Mouse (Mus musculus) midbrain, embryonic 12.5 days (tissue): ENCODE measurements around the gene Birc7. TPM values are rescaled to one million over a fixed set of nuclear protein-coding genes. Genes with fewer than 3 reads are reported as not detected.
A peak's percentile ranks its signal among the peaks of the same experiment; 100 is the strongest.

Experiments used
- ATAC-seq: fragments of 200-750 bp; cut with Nextera tagmentation; 2 replicates; pipeline ENCODE4 v1.8.0; 2017; ENCODE audit warnings: low read depth, moderate TSS enrichment, moderate library complexity; ENCODE audit not compliant: low FRiP score
- H3K27ac ChIP-seq: fragments of 300-500 bp; sonication (generic); replicated peaks from 2 replicates; pipeline ENCODE4 v1.5.1; 2016; ENCODE audit warnings: mild to moderate bottlenecking
- H3K27me3 ChIP-seq: fragments of 300-500 bp; sonication (generic); 2 replicates; pipeline ENCODE4 v1.6.1; 2016; ENCODE audit warnings: mild to moderate bottlenecking
- H3K36me3 ChIP-seq: fragments of 300-500 bp; sonication (generic); 2 replicates; pipeline ENCODE4 v1.6.1; 2016
- H3K4me1 ChIP-seq: fragments of 300-500 bp; sonication (generic); 2 replicates; pipeline ENCODE4 v1.6.1; 2016
- H3K4me2 ChIP-seq: fragments of 300-500 bp; sonication (generic); replicated peaks from 2 replicates; pipeline ENCODE4 v1.6.1; 2016; ENCODE audit warnings: mild to moderate bottlenecking, moderate library complexity
- H3K4me3 ChIP-seq: fragments of 300-500 bp; sonication (generic); 2 replicates; pipeline ENCODE4 v1.5.1; 2016; ENCODE audit warnings: mild to moderate bottlenecking
- H3K9ac ChIP-seq: fragments of 300-500 bp; sonication (generic); replicated peaks from 2 replicates; pipeline ENCODE4 v1.6.1; 2016; ENCODE audit warnings: mild to moderate bottlenecking, moderate library complexity
- H3K9me3 ChIP-seq: fragments of 300-500 bp; sonication (generic); 2 replicates; pipeline ENCODE4 v1.6.1; 2016; ENCODE audit warnings: mild to moderate bottlenecking
- WGBS: fragments of 180-500 bp; shearing (Covaris S2); methylation state at CpG from one replicate; pipeline ENCODE4 v1.1.7; 2016; 5-methylcytosine and 5-hydroxymethylcytosine counted together
- polyA plus RNA-seq: library from polyadenylated mRNA; unstranded; fragments of >200 nt; fragmentation: Nextera tagmentation; extraction: Ambion mirVana; gene quantifications from 2 replicates; pipeline ENCODE4 v1.2.1, GENCODE M21; 2016

Birc7 gene
- polyA plus RNA-seq, 1 experiment from 2014 or later = 0.36 TPM

- ATAC-seq = no peak
- Histone ChIP-seq H3K27me3 (no peaks in the 10 kb centered on the region), H3K9me3 (no peaks in the 10 kb centered on the region), H3K36me3 (peaks cover 70% of the 10 kb centered on the region), H3K9ac (no peak overlapping the region), H3K4me3 (no peak overlapping the region), H3K27ac (no peak overlapping the region), H3K4me1 (peaks cover 10% of the 10 kb centered on the region), H3K4me2 (no peak overlapping the region)
- 95% methylated on average over 12 of the region's 12 CpGs for WGBS
Observed at GRCm38 (mm10) chr2:180910928-180911327, 17.9 kb upstream of the Birc7 start.

GRCm38 (mm10) chr2:180915886-180916433, 12.9 kb upstream of the Birc7 start:
- no peaks in the 10 kb centered on the region for H3K27me3 ChIP-seq
- 0 out of 2 replicates have a peak overlapping the region, but pooled peaks have one; percentile 1 for H3K9ac ChIP-seq
- 93% methylated on average over 3 of the region's 3 CpGs for WGBS
- H3K4me2 ChIP-seq = no peak overlapping the region
- peaks cover 18% of the 10 kb centered on the region for H3K4me1 ChIP-seq
- H3K4me3 ChIP-seq = no peak overlapping the region
- H3K36me3 ChIP-seq = peaks cover 69% of the 10 kb centered on the region
- ATAC-seq = no peak
- no peaks in the 10 kb centered on the region for H3K9me3 ChIP-seq
- H3K27ac ChIP-seq = no peak overlapping the region

- H3K9me3 ChIP-seq = no peaks in the 10 kb centered on the region
- peaks cover 29% of the 10 kb centered on the region for H3K36me3 ChIP-seq
- H3K27ac ChIP-seq = peak overlapping the region; percentile 52
- H3K4me2 ChIP-seq = peak overlapping the region; percentile 83
- H3K4me3 ChIP-seq = peak overlapping the region; percentile 99
- peak; percentile 76 for ATAC-seq
- WGBS = 1% methylated on average over 47 of the region's 61 CpGs
- H3K9ac ChIP-seq = peak overlapping the region; percentile 98
- 0 out of 2 replicates have a peak, but pooled peaks cover 4% of the 10 kb centered on the region for H3K27me3 ChIP-seq
- peaks cover 18% of the 10 kb centered on the region for H3K4me1 ChIP-seq
Observed at GRCm38 (mm10) chr2:180919913-180920809, 8.7 kb upstream of the Birc7 start.

- Histone ChIP-seq H3K9me3 (no peaks in the 10 kb centered on the region), H3K9ac (peak within 1 kb of the TSS; percentile 98), H3K36me3 (peaks cover 24% of the 10 kb centered on the region), H3K4me1 (peaks cover 18% of the 10 kb centered on the region), H3K4me3 (peak within 1 kb of the TSS; percentile 99), H3K27me3 (0 out of 2 replicates have a peak, but pooled peaks cover 4% of the 10 kb centered on the region), H3K27ac (peak within 1 kb of the TSS; percentile 52), H3K4me2 (peak within 1 kb of the TSS; percentile 83)
- ATAC-seq = peak; percentile 93
- under 1% methylated on average over 39 of the region's 56 CpGs for WGBS
Observed at GRCm38 (mm10) chr2:180920810-180921400, 7.9 kb upstream of the Birc7 start, which contains the start of gene Ythdf1. Gene Ythdf1, minus strand, starts transcription at chr2:180920949.

- Histone ChIP-seq H3K9me3 (no peaks in the 10 kb centered on the region), H3K27me3 (0 out of 2 replicates have a peak, but pooled peaks cover 4% of the 10 kb centered on the region), H3K27ac (no peak overlapping the region), H3K4me2 (no peak overlapping the region), H3K4me3 (no peak overlapping the region), H3K9ac (no peak overlapping the region), H3K4me1 (peaks cover 18% of the 10 kb centered on the region), H3K36me3 (peaks cover 9% of the 10 kb centered on the region)
- 89% methylated on average over 6 of the region's 6 CpGs for whole genome bisulfite sequencing
- no peak for ATAC-seq
Observed at GRCm38 (mm10) chr2:180922739-180923138, 6.1 kb upstream of the Birc7 start.

GRCm38 (mm10) chr2:180925176-180925575, 3.6 kb upstream of the Birc7 start:
- H3K4me1 ChIP-seq = peaks cover 6% of the 10 kb centered on the region; the same call in 1 of the 2 replicates
- no peak overlapping the region for H3K27ac ChIP-seq
- no peak for ATAC-seq
- H3K4me3 ChIP-seq = no peak overlapping the region
- H3K36me3 ChIP-seq = no peaks in the 10 kb centered on the region
- H3K27me3 ChIP-seq = 0 out of 2 replicates have a peak, but pooled peaks cover 4% of the 10 kb centered on the region
- H3K9me3 ChIP-seq = no peaks in the 10 kb centered on the region
- no peak overlapping the region for H3K4me2 ChIP-seq
- WGBS = 3% methylated on average over 4 of the region's 4 CpGs
- H3K9ac ChIP-seq = no peak overlapping the region

- H3K4me2 ChIP-seq = no peak overlapping the region
- no peaks in the 10 kb centered on the region for H3K9me3 ChIP-seq
- no peaks in the 10 kb centered on the region for H3K27me3 ChIP-seq
- H3K27ac ChIP-seq = peak overlapping the region; percentile 30; the same call in 1 of the 2 replicates
- no peak overlapping the region for H3K9ac ChIP-seq
- 0 out of 2 replicates have a peak, but pooled peaks have one; percentile 38 for ATAC-seq
- peaks cover 20% of the 10 kb centered on the region; the same call in 1 of the 2 replicates for H3K36me3 ChIP-seq
- peaks cover 10% of the 10 kb centered on the region; the same call in 1 of the 2 replicates for H3K4me1 ChIP-seq
- no peak overlapping the region for H3K4me3 ChIP-seq
- 73% methylated on average over 1 of the region's 1 CpGs for WGBS
Observed at GRCm38 (mm10) chr2:180932418-180932817, 3.6 kb downstream of the Birc7 start.

GRCm38 (mm10) chr2:180940187-180940586, 11.4 kb downstream of the Birc7 start:
- no peak for ATAC-seq
- Histone ChIP-seq H3K36me3 (peaks cover 32% of the 10 kb centered on the region), H3K9me3 (no peaks in the 10 kb centered on the region), H3K27me3 (no peaks in the 10 kb centered on the region), H3K9ac (no peak overlapping the region), H3K4me3 (no peak overlapping the region), H3K4me1 (no peaks in the 10 kb centered on the region), H3K4me2 (no peak overlapping the region), H3K27ac (no peak overlapping the region)

GRCm38 (mm10) chr2:180941869-180942268, 13.0 kb downstream of the Birc7 start:
- Histone ChIP-seq H3K27me3 (no peaks in the 10 kb centered on the region), H3K36me3 (peaks cover 24% of the 10 kb centered on the region), H3K27ac (no peak overlapping the region), H3K9me3 (no peaks in the 10 kb centered on the region), H3K9ac (no peak overlapping the region), H3K4me1 (no peaks in the 10 kb centered on the region), H3K4me2 (no peak overlapping the region), H3K4me3 (no peak overlapping the region)
- ATAC-seq = no peak

GRCm38 (mm10) chr2:180949947-180950346, 21.1 kb downstream of the Birc7 start:
- Histone ChIP-seq H3K4me1 (peaks cover 48% of the 10 kb centered on the region), H3K27ac (no peak overlapping the region)
- no peak for ATAC-seq

GRCm38 (mm10) chr2:180952731-180953171, 23.9 kb downstream of the Birc7 start:
- ATAC-seq = peak; percentile 64
- peak overlapping the region; percentile 80 for H3K4me2 ChIP-seq
- no peaks in the 10 kb centered on the region for H3K9me3 ChIP-seq
- H3K4me3 ChIP-seq = peak overlapping the region; percentile 56
- H3K27ac ChIP-seq = peak overlapping the region; percentile 95
- no peaks in the 10 kb centered on the region for H3K36me3 ChIP-seq
- 3% methylated on average over 9 of the region's 9 CpGs for WGBS
- 0 out of 2 replicates have a peak, but pooled peaks cover 5% of the 10 kb centered on the region for H3K27me3 ChIP-seq
- H3K4me1 ChIP-seq = peaks cover 52% of the 10 kb centered on the region
- H3K9ac ChIP-seq = peak overlapping the region; percentile 79

More at GRCm38 (mm10) chr2:180949947-180950346, 21.1 kb downstream of the Birc7 start:
- Histone ChIP-seq H3K27me3 (no peaks in the 10 kb centered on the region), H3K36me3 (no peaks in the 10 kb centered on the region), H3K4me3 (no peak overlapping the region), H3K9me3 (no peaks in the 10 kb centered on the region), H3K9ac (no peak overlapping the region), H3K4me2 (no peak overlapping the region)
- 64% methylated on average over 1 of the region's 1 CpGs for WGBS
